Mouse (Mus musculus): ENCODE results near the gene Gli3. TPM values are rescaled to one million over a fixed set of nuclear protein-coding genes. Genes with fewer than 3 reads are reported as not detected.
A peak's percentile ranks its signal among the peaks of the same experiment; 100 is the strongest.

The Gli3 gene
- polyA plus RNA-seq, 1 experiment from 2014 or later, result 4.8 TPM

- Histone ChIP-seq H3K9me3 (replicated peaks; ENCODE audit: control insufficient read depth, low read length, poor library complexity, severe bottlenecking) (no peaks in the 10 kb centered on the region), H3K27ac (ENCODE audit: low read length) (no peak overlapping the region), H3K36me3 (ENCODE audit: control insufficient read depth, insufficient read depth, low read length) (no peaks in the 10 kb centered on the region), H3K9ac (ENCODE audit: low read depth, low read length) (no peak overlapping the region), H3K27me3 (ENCODE audit: control insufficient read depth, insufficient read depth, low read depth, low read length) (no peaks in the 10 kb centered on the region), H3K4me2 (ENCODE audit: low read length) (no peak overlapping the region), H3K4me1 (ENCODE audit: control insufficient read depth, insufficient read depth, low read length) (peaks cover 3% of the 10 kb centered on the region; the same call in 1 of the 2 replicates), H3K4me3 (ENCODE audit: low read depth, low read length) (no peak overlapping the region)
- 90% methylated on average over 6 of the region's 6 CpGs for WGBS
- ATAC-seq, result no peak
These were observed 236.1 kb downstream of the Gli3 start for GRCm38 (mm10) chr13:15699116-15699515.

GRCm38 (mm10) chr13:15704669-15705068, 241.6 kb downstream of the Gli3 start:
- Histone ChIP-seq H3K4me1 (ENCODE audit: control insufficient read depth, insufficient read depth, low read length) (no peaks in the 10 kb centered on the region; the same call in 1 of the 2 replicates), H3K36me3 (ENCODE audit: control insufficient read depth, insufficient read depth, low read length) (no peaks in the 10 kb centered on the region), H3K27me3 (ENCODE audit: control insufficient read depth, insufficient read depth, low read depth, low read length) (no peaks in the 10 kb centered on the region), H3K9ac (ENCODE audit: low read depth, low read length) (no peak overlapping the region), H3K9me3 (replicated peaks; ENCODE audit: control insufficient read depth, low read length, poor library complexity, severe bottlenecking) (no peaks in the 10 kb centered on the region), H3K4me3 (ENCODE audit: low read depth, low read length) (no peak overlapping the region), H3K4me2 (ENCODE audit: low read length) (no peak overlapping the region), H3K27ac (ENCODE audit: low read length) (no peak overlapping the region)
- ATAC-seq, result no peak
- 71% methylated on average over 8 of the region's 8 CpGs for WGBS

GRCm38 (mm10) chr13:15707481-15707881, 244.4 kb downstream of the Gli3 start:
- ATAC-seq, result peak; percentile 64
- WGBS, result 15% methylated on average over 4 of the region's 4 CpGs
- Histone ChIP-seq H3K27ac (ENCODE audit: low read length) (no peak overlapping the region), H3K36me3 (ENCODE audit: control insufficient read depth, insufficient read depth, low read length) (no peaks in the 10 kb centered on the region), H3K9me3 (replicated peaks; ENCODE audit: control insufficient read depth, low read length, poor library complexity, severe bottlenecking) (no peaks in the 10 kb centered on the region), H3K4me1 (ENCODE audit: control insufficient read depth, insufficient read depth, low read length) (no peaks in the 10 kb centered on the region; the same call in 1 of the 2 replicates), H3K4me2 (ENCODE audit: low read length) (no peak overlapping the region), H3K27me3 (ENCODE audit: control insufficient read depth, insufficient read depth, low read depth, low read length) (no peaks in the 10 kb centered on the region), H3K9ac (ENCODE audit: low read depth, low read length) (no peak overlapping the region), H3K4me3 (ENCODE audit: low read depth, low read length) (no peak overlapping the region)

- Histone ChIP-seq H3K4me2 (ENCODE audit: low read length) (no peak overlapping the region), H3K27me3 (ENCODE audit: control insufficient read depth, insufficient read depth, low read depth, low read length) (no peaks in the 10 kb centered on the region), H3K4me3 (ENCODE audit: low read depth, low read length) (no peak overlapping the region), H3K4me1 (ENCODE audit: control insufficient read depth, insufficient read depth, low read length) (peaks cover 2% of the 10 kb centered on the region; the same call in 1 of the 2 replicates), H3K36me3 (ENCODE audit: control insufficient read depth, insufficient read depth, low read length) (no peaks in the 10 kb centered on the region), H3K9ac (ENCODE audit: low read depth, low read length) (0 out of 2 replicates have a peak overlapping the region, but pooled peaks have one; percentile 17), H3K27ac (ENCODE audit: low read length) (no peak overlapping the region), H3K9me3 (replicated peaks; ENCODE audit: control insufficient read depth, low read length, poor library complexity, severe bottlenecking) (no peaks in the 10 kb centered on the region)
- no peak for ATAC-seq
- WGBS, result 74% methylated on average over 7 of the region's 7 CpGs
These were observed 250.5 kb downstream of the Gli3 start for GRCm38 (mm10) chr13:15713486-15713885.

GRCm38 (mm10) chr13:15714331-15714725, 251.3 kb downstream of the Gli3 start:
- H3K27me3 ChIP-seq (ENCODE audit: control insufficient read depth, insufficient read depth, low read depth, low read length), result no peaks in the 10 kb centered on the region
- no peak overlapping the region for H3K4me2 ChIP-seq (ENCODE audit: low read length)
- H3K4me1 ChIP-seq (ENCODE audit: control insufficient read depth, insufficient read depth, low read length), result peaks cover 2% of the 10 kb centered on the region; the same call in 1 of the 2 replicates
- no peak overlapping the region for H3K9ac ChIP-seq (ENCODE audit: low read depth, low read length)
- no peak overlapping the region for H3K27ac ChIP-seq (ENCODE audit: low read length)
- H3K9me3 ChIP-seq (replicated peaks; ENCODE audit: control insufficient read depth, low read length, poor library complexity, severe bottlenecking), result no peaks in the 10 kb centered on the region
- WGBS, result 12% methylated on average over 4 of the region's 4 CpGs
- H3K36me3 ChIP-seq (ENCODE audit: control insufficient read depth, insufficient read depth, low read length), result no peaks in the 10 kb centered on the region
- no peak for ATAC-seq
- H3K4me3 ChIP-seq (ENCODE audit: low read depth, low read length), result no peak overlapping the region

- Histone ChIP-seq H3K9me3 (replicated peaks; ENCODE audit: control insufficient read depth, low read length, poor library complexity, severe bottlenecking) (no peaks in the 10 kb centered on the region), H3K4me3 (ENCODE audit: low read depth, low read length) (no peak overlapping the region), H3K9ac (ENCODE audit: low read depth, low read length) (no peak overlapping the region), H3K4me2 (ENCODE audit: low read length) (no peak overlapping the region), H3K36me3 (ENCODE audit: control insufficient read depth, insufficient read depth, low read length) (no peaks in the 10 kb centered on the region), H3K27me3 (ENCODE audit: control insufficient read depth, insufficient read depth, low read depth, low read length) (no peaks in the 10 kb centered on the region), H3K4me1 (ENCODE audit: control insufficient read depth, insufficient read depth, low read length) (peaks cover 2% of the 10 kb centered on the region; the same call in 1 of the 2 replicates), H3K27ac (ENCODE audit: low read length) (no peak overlapping the region)
- WGBS, result 8% methylated on average over 8 of the region's 8 CpGs
- peak; percentile 87 for ATAC-seq
These were observed 251.8 kb downstream of the Gli3 start for GRCm38 (mm10) chr13:15714726-15715437.

GRCm38 (mm10) chr13:15721446-15721845, 258.4 kb downstream of the Gli3 start:
- Histone ChIP-seq H3K4me1 (ENCODE audit: control insufficient read depth, insufficient read depth, low read length) (no peaks in the 10 kb centered on the region), H3K9me3 (replicated peaks; ENCODE audit: control insufficient read depth, low read length, poor library complexity, severe bottlenecking) (no peaks in the 10 kb centered on the region), H3K36me3 (ENCODE audit: control insufficient read depth, insufficient read depth, low read length) (no peaks in the 10 kb centered on the region), H3K9ac (ENCODE audit: low read depth, low read length) (no peak overlapping the region), H3K27me3 (ENCODE audit: control insufficient read depth, insufficient read depth, low read depth, low read length) (no peaks in the 10 kb centered on the region), H3K4me3 (ENCODE audit: low read depth, low read length) (no peak overlapping the region), H3K27ac (ENCODE audit: low read length) (no peak overlapping the region), H3K4me2 (ENCODE audit: low read length) (no peak overlapping the region)
- WGBS, result 94% methylated on average over 1 of the region's 1 CpGs
- no peak for ATAC-seq

- no peaks in the 10 kb centered on the region for H3K36me3 ChIP-seq (ENCODE audit: control insufficient read depth, insufficient read depth, low read length)
- H3K27ac ChIP-seq (ENCODE audit: low read length), result no peak overlapping the region
- no peaks in the 10 kb centered on the region for H3K9me3 ChIP-seq (replicated peaks; ENCODE audit: control insufficient read depth, low read length, poor library complexity, severe bottlenecking)
- no peak overlapping the region for H3K4me3 ChIP-seq (ENCODE audit: low read depth, low read length)
- H3K27me3 ChIP-seq (ENCODE audit: control insufficient read depth, insufficient read depth, low read depth, low read length), result no peaks in the 10 kb centered on the region
- ATAC-seq, result no peak
- H3K4me2 ChIP-seq (ENCODE audit: low read length), result no peak overlapping the region
- 96% methylated on average over 1 of the region's 1 CpGs for whole genome bisulfite sequencing
- no peak overlapping the region for H3K9ac ChIP-seq (ENCODE audit: low read depth, low read length)
- H3K4me1 ChIP-seq (ENCODE audit: control insufficient read depth, insufficient read depth, low read length), result no peaks in the 10 kb centered on the region
These were observed 259.8 kb downstream of the Gli3 start for GRCm38 (mm10) chr13:15722766-15723379.

GRCm38 (mm10) chr13:15724723-15725122, 261.7 kb downstream of the Gli3 start:
- Histone ChIP-seq H3K9ac (ENCODE audit: low read depth, low read length) (no peak overlapping the region), H3K4me1 (ENCODE audit: control insufficient read depth, insufficient read depth, low read length) (no peaks in the 10 kb centered on the region), H3K27ac (ENCODE audit: low read length) (no peak overlapping the region), H3K4me3 (ENCODE audit: low read depth, low read length) (no peak overlapping the region), H3K27me3 (ENCODE audit: control insufficient read depth, insufficient read depth, low read depth, low read length) (no peaks in the 10 kb centered on the region), H3K36me3 (ENCODE audit: control insufficient read depth, insufficient read depth, low read length) (no peaks in the 10 kb centered on the region), H3K9me3 (replicated peaks; ENCODE audit: control insufficient read depth, low read length, poor library complexity, severe bottlenecking) (no peaks in the 10 kb centered on the region), H3K4me2 (ENCODE audit: low read length) (no peak overlapping the region)
- 98% methylated on average over 10 of the region's 10 CpGs for WGBS
- peak; percentile 75; the same call in 1 of the 2 replicates for ATAC-seq

Measured in midbrain, embryonic 16.5 days (tissue).